Mouse (Mus musculus) E14TG2a.4 (cell line): ENCODE results near the gene Pacsin1.

Experiments used
- H3K27me3 ChIP-seq: 2 replicates; pipeline ENCODE4 v1.6.1; 2014; ENCODE audit warnings: low read length, control low read depth; ENCODE audit not compliant: insufficient read depth
- H3K36me3 ChIP-seq: 2 replicates; pipeline ENCODE4 v1.6.1; 2014; ENCODE audit warnings: low read length, control low read depth; ENCODE audit not compliant: insufficient read depth
- H3K4me1 ChIP-seq: replicated peaks from 2 replicates; pipeline ENCODE4 v1.6.1; 2014; ENCODE audit warnings: low read depth, low read length, control low read depth
- H3K4me3 ChIP-seq: replicated peaks from 2 replicates; pipeline ENCODE4 v1.5.1; 2014; ENCODE audit warnings: mild to moderate bottlenecking, low read length
- H3K9me3 ChIP-seq: 2 replicates; pipeline ENCODE4 v1.6.1; 2014; ENCODE audit warnings: low read length, control low read depth
- CTCF ChIP-seq: conservative IDR thresholded peaks from 2 replicates; pipeline ENCODE4 v1.5.1; 2014; ENCODE audit warnings: low read length
- NANOG ChIP-seq: IDR thresholded peaks from 2 replicates; pipeline ENCODE4 v1.6.1; 2014; ENCODE audit warnings: borderline replicate concordance, low read length, mixed read lengths
- POU5F1 ChIP-seq: IDR thresholded peaks from 2 replicates; pipeline ENCODE4 v1.6.1; 2014; ENCODE audit warnings: low read length, borderline replicate concordance

Gene Pacsin1

GRCm38 (mm10) chr17:27655089-27656010, at the start of gene Pacsin1:
TSS of gene Pacsin1 (plus strand) at chr17:27655509.
- Histone ChIP-seq H3K27me3 (peaks cover 58% of the 10 kb centered on the region), H3K4me3 (peak within 1 kb of the TSS; percentile 78)

GRCm38 (mm10) chr17:27609576-27609975, 45.7 kb upstream of the Pacsin1 start:
- TF ChIP-seq NANOG (no peak), POU5F1 (no peak), CTCF (no peak)
- Histone ChIP-seq H3K4me3 (no peak overlapping the region), H3K4me1 (peaks cover 98% of the 10 kb centered on the region), H3K27me3 (no peaks in the 10 kb centered on the region), H3K9me3 (no peaks in the 10 kb centered on the region), H3K36me3 (peaks cover 76% of the 10 kb centered on the region)

More at GRCm38 (mm10) chr17:27655089-27656010, at the start of gene Pacsin1:
- Histone ChIP-seq H3K9me3 (no peaks in the 10 kb centered on the region), H3K4me1 (peaks cover 54% of the 10 kb centered on the region), H3K36me3 (no peaks in the 10 kb centered on the region)
- TF ChIP-seq POU5F1 (no peak), NANOG (no peak), CTCF (no peak)

- H3K9me3 ChIP-seq = no peaks in the 10 kb centered on the region
- H3K36me3 ChIP-seq = peaks cover 79% of the 10 kb centered on the region
- peak overlapping the region; percentile 20; the same call in 1 of the 2 replicates for H3K4me3 ChIP-seq
- peaks cover 98% of the 10 kb centered on the region for H3K4me1 ChIP-seq
- no peaks in the 10 kb centered on the region for H3K27me3 ChIP-seq
- TF ChIP-seq POU5F1 (peak; percentile 86; the same call in 1 of the 2 replicates), NANOG (no peak)
These were observed 44.4 kb upstream of the Pacsin1 start for GRCm38 (mm10) chr17:27610679-27611518.

DNA sequence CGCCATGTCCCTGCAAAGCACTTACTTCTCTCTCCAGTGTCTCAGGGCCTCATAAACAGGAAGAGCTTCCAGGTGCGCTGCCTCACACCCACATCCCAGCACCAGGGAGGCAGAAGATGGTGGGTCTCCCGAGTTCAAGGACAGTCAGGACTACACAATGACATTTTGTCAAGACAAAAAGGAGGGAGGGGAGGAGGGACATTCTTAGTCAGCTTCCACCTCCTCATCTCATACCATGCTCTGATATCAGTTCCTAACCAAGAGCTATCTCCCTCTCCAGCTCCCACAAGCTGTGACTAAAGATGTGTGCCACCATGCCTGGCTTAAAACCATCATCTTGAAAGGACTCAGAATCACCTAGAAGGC, 43.8 kb upstream of the Pacsin1 start:
- TF ChIP-seq POU5F1 (no peak), NANOG (no peak), CTCF (no peak)
- Histone ChIP-seq H3K27me3 (no peaks in the 10 kb centered on the region), H3K4me3 (peak overlapping the region; percentile 20; the same call in 1 of the 2 replicates), H3K36me3 (peaks cover 76% of the 10 kb centered on the region), H3K4me1 (peaks cover 97% of the 10 kb centered on the region), H3K9me3 (no peaks in the 10 kb centered on the region)

DNA sequence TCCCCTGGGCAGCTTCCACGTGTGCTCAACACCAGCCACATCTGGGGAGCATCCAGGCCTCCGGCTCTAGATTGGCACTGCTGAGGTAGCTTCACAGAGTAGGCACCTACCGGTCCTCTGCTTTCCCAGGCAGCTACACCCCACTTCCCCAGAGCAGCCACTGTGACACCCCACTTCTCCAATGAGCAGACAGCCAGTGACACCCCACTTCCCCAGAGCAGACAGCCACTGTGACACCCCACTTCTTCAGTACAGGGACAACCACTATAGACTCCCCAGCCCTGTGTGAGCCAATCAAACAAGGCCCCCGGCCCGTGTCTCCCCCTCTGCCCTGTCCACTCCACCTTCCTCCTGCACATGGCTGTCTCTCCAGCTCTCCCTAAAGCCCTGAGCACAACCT, 43.3 kb upstream of the Pacsin1 start:
- peaks cover 81% of the 10 kb centered on the region for H3K36me3 ChIP-seq
- TF ChIP-seq NANOG = no peak
- no peak for TF ChIP-seq CTCF
- no peak for TF ChIP-seq POU5F1
- no peaks in the 10 kb centered on the region for H3K9me3 ChIP-seq
- H3K4me3 ChIP-seq = 0 out of 2 replicates have a peak overlapping the region, but pooled peaks have one; percentile 20
- no peaks in the 10 kb centered on the region for H3K27me3 ChIP-seq
- H3K4me1 ChIP-seq = peaks cover 97% of the 10 kb centered on the region

- TF ChIP-seq CTCF = no peak
- no peak for TF ChIP-seq POU5F1
- TF ChIP-seq NANOG = no peak
- H3K4me3 ChIP-seq = no peak overlapping the region
- H3K4me1 ChIP-seq = peaks cover 96% of the 10 kb centered on the region
- H3K9me3 ChIP-seq = no peaks in the 10 kb centered on the region
- H3K36me3 ChIP-seq = peaks cover 81% of the 10 kb centered on the region
- H3K27me3 ChIP-seq = no peaks in the 10 kb centered on the region
These were observed 42.3 kb upstream of the Pacsin1 start for GRCm38 (mm10) chr17:27613016-27613415.

GRCm38 (mm10) chr17:27615388-27615787, 39.9 kb upstream of the Pacsin1 start:
- Histone ChIP-seq H3K9me3 (no peaks in the 10 kb centered on the region), H3K36me3 (peaks cover 74% of the 10 kb centered on the region), H3K4me3 (no peak overlapping the region), H3K4me1 (peaks cover 95% of the 10 kb centered on the region), H3K27me3 (no peaks in the 10 kb centered on the region)
- TF ChIP-seq NANOG (no peak), CTCF (no peak), POU5F1 (no peak)

GRCm38 (mm10) chr17:27621161-27621560, 34.1 kb upstream of the Pacsin1 start:
- Histone ChIP-seq H3K4me3 (peak overlapping the region; percentile 92), H3K4me1 (peaks cover 85% of the 10 kb centered on the region), H3K9me3 (no peaks in the 10 kb centered on the region), H3K36me3 (peaks cover 36% of the 10 kb centered on the region), H3K27me3 (no peaks in the 10 kb centered on the region)
- TF ChIP-seq CTCF (no peak), POU5F1 (no peak), NANOG (no peak)
